Mouse (Mus musculus): Measurements from ENCODE around the gene Trp53. TPM values are rescaled to one million over a fixed set of nuclear protein-coding genes. Genes with fewer than 3 reads are reported as not detected.

The Trp53 gene
- polyA plus RNA-seq, 1 experiment from 2014 or later: 110 TPM

MicroRNAs encoded within 50 kb of the gene (microRNA counts, 519-probe panel; counts per million panel counts)
- microRNA mmu-miR-467f: 582 counts per million, percentile 70 among the panel's probes with 10 or more counts

Small RNA genes lying within 50 kb of the gene (microRNA-seq; reads per million reads assigned to microRNA genes)
- gene Mir467f: not detected

Other genes starting within 250 kb of the Trp53 start
- gene Rnf227, start 239.9 kb upstream of the Trp53 start, polyA plus RNA-seq (2016; fragmentation: Nextera tagmentation; extraction: Ambion mirVana): 1.5 and 1.7 TPM in 2 replicates
- gene Chd3, start 211.0 kb upstream of the Trp53 start, polyA plus RNA-seq (2016; fragmentation: Nextera tagmentation; extraction: Ambion mirVana): 4.7 and 6.4 TPM in 2 replicates
- 111 and 119 TPM in 2 replicates for gene Naa38, start 184.9 kb upstream of the Trp53 start, polyA plus RNA-seq (2016; fragmentation: Nextera tagmentation; extraction: Ambion mirVana)
- gene Cyb5d1, start 184.7 kb upstream of the Trp53 start, polyA plus RNA-seq (2016; fragmentation: Nextera tagmentation; extraction: Ambion mirVana): 15.1 and 15.7 TPM in 2 replicates
- gene Tmem88, start 182.1 kb upstream of the Trp53 start, polyA plus RNA-seq (2016; fragmentation: Nextera tagmentation; extraction: Ambion mirVana): 14.4 and 15.4 TPM in 2 replicates
- 7.1 and 7.5 TPM in 2 replicates for gene Kdm6b, start 166.7 kb upstream of the Trp53 start, polyA plus RNA-seq (2016; fragmentation: Nextera tagmentation; extraction: Ambion mirVana)
- gene Dnah2, start 31.2 kb upstream of the Trp53 start, polyA plus RNA-seq (2016; fragmentation: Nextera tagmentation; extraction: Ambion mirVana): 0.06 and 0.17 TPM in 2 replicates
- 1.7 and 2.3 TPM in 2 replicates for gene Efnb3, start 20.2 kb upstream of the Trp53 start, polyA plus RNA-seq (2016; fragmentation: Nextera tagmentation; extraction: Ambion mirVana)
- 24.3 and 27.1 TPM in 2 replicates for gene Wrap53, start 104 bp upstream of the Trp53 start, polyA plus RNA-seq (2016; fragmentation: Nextera tagmentation; extraction: Ambion mirVana)
- 38.3 and 39.8 TPM in 2 replicates for gene Atp1b2, start 25.6 kb downstream of the Trp53 start, polyA plus RNA-seq (2016; fragmentation: Nextera tagmentation; extraction: Ambion mirVana)
- 33.0 and 34.9 TPM in 2 replicates for gene Shbg, start 37.5 kb downstream of the Trp53 start, polyA plus RNA-seq (2016; fragmentation: Nextera tagmentation; extraction: Ambion mirVana)
- gene Sat2, start 41.7 kb downstream of the Trp53 start, polyA plus RNA-seq (2016; fragmentation: Nextera tagmentation; extraction: Ambion mirVana): 11.5 and 12.4 TPM in 2 replicates
- 22.5 and 23.4 TPM in 2 replicates for gene Fxr2, start 52.6 kb downstream of the Trp53 start, polyA plus RNA-seq (2016; fragmentation: Nextera tagmentation; extraction: Ambion mirVana)
- gene Sox15, start 75.0 kb downstream of the Trp53 start, polyA plus RNA-seq (2016; fragmentation: Nextera tagmentation; extraction: Ambion mirVana): not detected in 2 replicates
- gene Mpdu1, start 82.3 kb downstream of the Trp53 start, polyA plus RNA-seq (2016; fragmentation: Nextera tagmentation; extraction: Ambion mirVana): 38.2 and 39.4 TPM in 2 replicates
- 14.5 and 15.0 TPM in 2 replicates for gene Cd68, start 85.8 kb downstream of the Trp53 start, polyA plus RNA-seq (2016; fragmentation: Nextera tagmentation; extraction: Ambion mirVana)
- gene Eif4a1, start 92.1 kb downstream of the Trp53 start, polyA plus RNA-seq (2016; fragmentation: Nextera tagmentation; extraction: Ambion mirVana): 393 and 408 TPM in 2 replicates
- gene Senp3, start 101.7 kb downstream of the Trp53 start, polyA plus RNA-seq (2016; fragmentation: Nextera tagmentation; extraction: Ambion mirVana): 53.8 and 56.2 TPM in 2 replicates
- 0.14 and 0.23 TPM in 2 replicates for gene Tnfsf13, start 105.4 kb downstream of the Trp53 start, polyA plus RNA-seq (2016; fragmentation: Nextera tagmentation; extraction: Ambion mirVana)
- gene Tnfsf12, start 115.5 kb downstream of the Trp53 start, polyA plus RNA-seq (2016; fragmentation: Nextera tagmentation; extraction: Ambion mirVana): 3.3 and 3.6 TPM in 2 replicates
- 0.72 and 0.98 TPM in 2 replicates for gene Tnfsfm13, start 115.7 kb downstream of the Trp53 start, polyA plus RNA-seq (2016; fragmentation: Nextera tagmentation; extraction: Ambion mirVana)
- 17.4 and 20.2 TPM in 2 replicates for gene Polr2a, start 178.3 kb downstream of the Trp53 start, polyA plus RNA-seq (2016; fragmentation: Nextera tagmentation; extraction: Ambion mirVana)
- gene Slc35g3, start 181.6 kb downstream of the Trp53 start, polyA plus RNA-seq (2016; fragmentation: Nextera tagmentation; extraction: Ambion mirVana): not detected in 2 replicates
- gene Zbtb4, start 185.6 kb downstream of the Trp53 start, polyA plus RNA-seq (2016; fragmentation: Nextera tagmentation; extraction: Ambion mirVana): 0.43 and 0.70 TPM in 2 replicates
- 0.63 and 0.64 TPM in 2 replicates for gene Chrnb1, start 215.6 kb downstream of the Trp53 start, polyA plus RNA-seq (2016; fragmentation: Nextera tagmentation; extraction: Ambion mirVana)
- gene Fgf11, start 221.5 kb downstream of the Trp53 start, polyA plus RNA-seq (2016; fragmentation: Nextera tagmentation; extraction: Ambion mirVana): 0.45 and 0.48 TPM in 2 replicates
- gene Tmem102, start 225.3 kb downstream of the Trp53 start, polyA plus RNA-seq (2016; fragmentation: Nextera tagmentation; extraction: Ambion mirVana): 0.59 and 0.72 TPM in 2 replicates
- not detected in 2 replicates for gene Gm39566, start 234.9 kb downstream of the Trp53 start, polyA plus RNA-seq (2016; fragmentation: Nextera tagmentation; extraction: Ambion mirVana)
- gene Spem2, start 238.1 kb downstream of the Trp53 start, polyA plus RNA-seq (2016; fragmentation: Nextera tagmentation; extraction: Ambion mirVana): not detected in 2 replicates
- not detected in 2 replicates for gene Spem1, start 241.8 kb downstream of the Trp53 start, polyA plus RNA-seq (2016; fragmentation: Nextera tagmentation; extraction: Ambion mirVana)

Data from liver, embryonic 12.5 days (tissue).